Mouse (Mus musculus): ENCODE data around the gene Gm7861. TPM values are rescaled to one million over a fixed set of nuclear protein-coding genes. Genes with fewer than 3 reads are reported as not detected.

The Gm7861 gene
- polyA plus RNA-seq (2012; ENCODE audit: low replicate concordance) = not detected in 2 replicates

GRCm38 (mm10) chr8:21594408-21594807 lies at the start of gene Gm7861:
Gene Gm7861, minus strand, starts transcription at chr8:21594508.

GRCm38 (mm10) chr8:21617883-21618282 lies 23.6 kb upstream of the Gm7861 start, which contains the start of gene Defa26:
Gene Defa26, plus strand, starts transcription at chr8:21618183.

DNA sequence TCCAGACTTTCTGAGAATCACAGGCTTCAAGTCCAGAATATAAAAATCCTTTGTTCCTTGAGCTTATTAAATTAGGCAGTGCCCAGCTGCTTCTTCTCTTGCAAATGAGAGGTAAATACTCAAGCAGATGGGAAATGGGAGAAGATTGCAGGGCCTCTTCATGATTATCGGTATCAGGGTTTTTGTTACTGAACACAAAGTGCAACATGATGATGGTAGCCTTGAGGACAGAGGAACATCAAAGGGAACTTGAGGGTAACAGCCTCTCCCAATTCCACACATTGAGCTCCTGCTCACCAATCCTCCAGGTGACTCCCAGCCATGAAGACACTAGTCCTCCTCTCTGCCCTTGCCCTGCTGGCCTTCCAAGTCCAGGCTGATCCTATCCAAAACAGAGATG lies 11.6 kb downstream of the Gm7861 start, which contains the start of gene Defa28:
Gene Defa28 (plus strand): TSS at position 301 of the 400 bp plus-strand sequence.

GRCm38 (mm10) chr8:21565086-21565485 lies 29.2 kb downstream of the Gm7861 start, which contains the start of gene Defa37:
Gene Defa37, plus strand, starts transcription at chr8:21565386.

Other genes with a start within 250 kb of the Gm7861 start
- gene Defa2, start 216.0 kb downstream of the Gm7861 start, polyA plus RNA-seq (2012; ENCODE audit: low replicate concordance) = not detected in 2 replicates
- gene Defa33, start 202.7 kb downstream of the Gm7861 start, polyA plus RNA-seq (2012; ENCODE audit: low replicate concordance) = not detected in 2 replicates
- gene Defa36, start 167.1 kb downstream of the Gm7861 start, polyA plus RNA-seq (2012; ENCODE audit: low replicate concordance) = not detected in 2 replicates
- gene Gm7849, start 137.9 kb downstream of the Gm7861 start, polyA plus RNA-seq (2012; ENCODE audit: low replicate concordance) = not detected in 2 replicates
- gene Defa20, start 85.2 kb downstream of the Gm7861 start, polyA plus RNA-seq (2012; ENCODE audit: low replicate concordance) = not detected in 2 replicates
- not detected in 2 replicates for gene Defa32, start 65.5 kb downstream of the Gm7861 start, polyA plus RNA-seq (2012; ENCODE audit: low replicate concordance)
- gene Defa37, start 29.1 kb downstream of the Gm7861 start, polyA plus RNA-seq (2012; ENCODE audit: low replicate concordance) = not detected in 2 replicates
- not detected in 2 replicates for gene Defa28, start 11.5 kb downstream of the Gm7861 start, polyA plus RNA-seq (2012; ENCODE audit: low replicate concordance)
- gene Defa26, start 23.7 kb upstream of the Gm7861 start, polyA plus RNA-seq (2012; ENCODE audit: low replicate concordance) = not detected in 2 replicates
- not detected in 2 replicates for gene Defa17, start 61.3 kb upstream of the Gm7861 start, polyA plus RNA-seq (2012; ENCODE audit: low replicate concordance)
- gene Defa34, start 71.3 kb upstream of the Gm7861 start, polyA plus RNA-seq (2012; ENCODE audit: low replicate concordance) = not detected in 2 replicates
- not detected in 2 replicates for gene AY761184, start 109.1 kb upstream of the Gm7861 start, polyA plus RNA-seq (2012; ENCODE audit: low replicate concordance)
- gene Defa24, start 140.0 kb upstream of the Gm7861 start, polyA plus RNA-seq (2012; ENCODE audit: low replicate concordance) = not detected in 2 replicates
- gene Defb50, start 229.0 kb upstream of the Gm7861 start, polyA plus RNA-seq (2012; ENCODE audit: low replicate concordance) = not detected in 2 replicates
- not detected in 2 replicates for gene Defb2, start 245.4 kb upstream of the Gm7861 start, polyA plus RNA-seq (2012; ENCODE audit: low replicate concordance)